ENCODE assay signal across 13 mouse cellular contexts in genomic region chr11:117749414-117749813, GRCm38 (mm10). TPM values are rescaled to one million over a fixed set of nuclear protein-coding genes. Genes with fewer than 3 reads are reported as not detected.
DNase-seq lines count a peak whose midpoint lies in the region; ATAC-seq lines count a peak whose summit lies in the region.
"Had no signal": no experiment of that assay in that cellular context is flagged by ENCODE, and none has a peak within 500 bp of the region (broad histone marks: within the 10 kb centered on the region; RNA-seq: fewer than 3 reads in every experiment).

No protein-coding gene starts in this region.

- no peak overlapping the region for H3K27ac ChIP-seq in limb, embryonic 13.5 days
- no peak overlapping the region for H3K27ac ChIP-seq in limb, embryonic 10.5 days
- H3K27ac ChIP-seq in midbrain, embryonic 11.5 days (ENCODE audit: low read depth, low read length) = no peak overlapping the region
- H3K27ac ChIP-seq: hindbrain, embryonic 13.5 days had no signal

- no peaks in the 10 kb centered on the region for H3K27me3 ChIP-seq in limb, embryonic 13.5 days
- no peaks in the 10 kb centered on the region for H3K27me3 ChIP-seq in limb, embryonic 10.5 days (ENCODE audit: low read depth, poor library complexity, severe bottlenecking)
- H3K27me3 ChIP-seq in midbrain, embryonic 11.5 days (ENCODE audit: control insufficient read depth, insufficient read depth, low read length) = no peaks in the 10 kb centered on the region
- H3K27me3 ChIP-seq: hindbrain, embryonic 13.5 days had no signal

- H3K4me3 ChIP-seq in limb, embryonic 13.5 days = no peak overlapping the region
- H3K4me3 ChIP-seq in limb, embryonic 10.5 days = no peak overlapping the region
- no peak overlapping the region for H3K4me3 ChIP-seq in midbrain, embryonic 11.5 days (ENCODE audit: low read depth, low read length)
- H3K4me3 ChIP-seq: erythroblast, embryonic 14.5 days; hindbrain, embryonic 13.5 days had no signal

- 0 out of 2 replicates have a peak, but pooled peaks have one; percentile 32 for ATAC-seq in limb, embryonic 13.5 days (ENCODE audit: low FRiP score, low read depth)
- no peak for ATAC-seq in midbrain, embryonic 11.5 days (ENCODE audit: low FRiP score)

- H3K4me1 ChIP-seq in limb, embryonic 13.5 days = no peaks in the 10 kb centered on the region
- H3K4me1 ChIP-seq in limb, embryonic 10.5 days = no peaks in the 10 kb centered on the region
- H3K4me1 ChIP-seq in midbrain, embryonic 11.5 days (ENCODE audit: control insufficient read depth, insufficient read depth, low read length) = no peaks in the 10 kb centered on the region
- H3K4me1 ChIP-seq: hindbrain, embryonic 13.5 days had no signal

- WGBS in limb, embryonic 13.5 days = 81% methylated on average over 10 of the region's 10 CpGs
- WGBS in limb, embryonic 10.5 days = 89% methylated on average over 10 of the region's 10 CpGs
- WGBS in midbrain, embryonic 11.5 days = 96% methylated on average over 10 of the region's 10 CpGs

- H3K36me3 ChIP-seq in limb, embryonic 13.5 days = peaks cover 100% of the 10 kb centered on the region
- H3K36me3 ChIP-seq in limb, embryonic 10.5 days = peaks cover 99% of the 10 kb centered on the region
- H3K36me3 ChIP-seq in midbrain, embryonic 11.5 days (ENCODE audit: control insufficient read depth, insufficient read depth, low read length) = peaks cover 34% of the 10 kb centered on the region

- no peak overlapping the region for H3K9ac ChIP-seq in limb, embryonic 13.5 days
- no peak overlapping the region for H3K9ac ChIP-seq in midbrain, embryonic 11.5 days (ENCODE audit: low read length)
- H3K9ac ChIP-seq: hindbrain, embryonic 13.5 days had no signal

- H3K9me3 ChIP-seq in limb, embryonic 13.5 days = no peaks in the 10 kb centered on the region
- H3K9me3 ChIP-seq in limb, embryonic 10.5 days (replicated peaks) = no peaks in the 10 kb centered on the region
- H3K9me3 ChIP-seq in midbrain, embryonic 11.5 days (ENCODE audit: control insufficient read depth, low read length) = no peaks in the 10 kb centered on the region
- H3K9me3 ChIP-seq: hindbrain, embryonic 13.5 days had no signal

- DNase-seq in limb, embryonic 10.5 days (ENCODE audit: low spot score) = no peak
- DNase-seq in gastrocnemius, postnatal 25 days = peak; percentile 65
- peak; percentile 68 to 84 for DNase-seq in layer of hippocampus, postnatal 14 days (ENCODE audit: low spot score in 2 of 2)
- peak; percentile 79 to 80 for DNase-seq in right cerebral cortex, postnatal 36 days (ENCODE audit: low spot score in 2 of 2)
- DNase-seq in T-cell, adult 2 months (ENCODE audit: low spot score) = no peak
- no peak for DNase-seq in midbrain, embryonic 11.5 days (ENCODE audit: low spot score, missing footprints)
- DNase-seq: adrenal gland, postnatal 10 days; embryo, embryonic 11 days; kidney, adult 8-10 months; lung, adult 2 months had no signal

- H3K4me2 ChIP-seq in limb, embryonic 13.5 days (replicated peaks) = no peak overlapping the region
- no peak overlapping the region for H3K4me2 ChIP-seq in midbrain, embryonic 11.5 days
- H3K4me2 ChIP-seq: hindbrain, embryonic 13.5 days had no signal

RNA-seq across cellular contexts. Expression of gene Tmc8, which starts 32.5 kb away (rescaled TPM):
- 0.81 and 1.4 TPM in 2 replicates for polyA plus RNA-seq in limb, embryonic 13.5 days (2015; fragmentation: Nextera tagmentation; extraction: Ambion mirVana)
- 1.4 and 1.5 TPM in 2 replicates for polyA plus RNA-seq in limb, embryonic 10.5 days (2016; fragmentation: Nextera tagmentation; extraction: Ambion mirVana)
- total RNA-seq in gastrocnemius, postnatal 25 days (2021) = 1 to 10 TPM in 1 of 2 experiments, under 1 TPM in 1; 0.56 to 1.6 TPM
- 1 to 10 TPM in 1 of 2 experiments, under 1 TPM in 1; 0.88 to 1.6 TPM for total RNA-seq in layer of hippocampus, postnatal 14 days (2021)
- polyA plus RNA-seq in midbrain, embryonic 11.5 days (2014; fragmentation: Nextera tagmentation; extraction: Ambion mirVana) = 1.0 and 1.2 TPM in 2 replicates

RNA-seq across cellular contexts. Expression of gene Tmc6, which starts 32.6 kb away (rescaled TPM):
- polyA plus RNA-seq in limb, embryonic 13.5 days (2015; fragmentation: Nextera tagmentation; extraction: Ambion mirVana) = 19.0 and 23.9 TPM in 2 replicates
- 25.1 and 28.2 TPM in 2 replicates for polyA plus RNA-seq in limb, embryonic 10.5 days (2016; fragmentation: Nextera tagmentation; extraction: Ambion mirVana)
- total RNA-seq in gastrocnemius, postnatal 25 days (2021) = 1 to 10 TPM; 6.8 to 7.8 TPM
- 1 to 10 TPM; 4.9 to 6.3 TPM for total RNA-seq in layer of hippocampus, postnatal 14 days (2021)
- 4.5 and 4.7 TPM in 2 replicates for polyA plus RNA-seq in midbrain, embryonic 11.5 days (2014; fragmentation: Nextera tagmentation; extraction: Ambion mirVana)

RNA-seq across cellular contexts. Expression of gene 6030468B19Rik, which starts 48.0 kb away (rescaled TPM):
- polyA plus RNA-seq in limb, embryonic 13.5 days (2015; fragmentation: Nextera tagmentation; extraction: Ambion mirVana) = 0.41 and 0.60 TPM in 2 replicates
- 1.6 and 2.3 TPM in 2 replicates for polyA plus RNA-seq in limb, embryonic 10.5 days (2016; fragmentation: Nextera tagmentation; extraction: Ambion mirVana)
- total RNA-seq in gastrocnemius, postnatal 25 days (2021) = not detected
- under 1 TPM in 1 of 2 experiments, not detected in 1; 0.51 TPM for total RNA-seq in layer of hippocampus, postnatal 14 days (2021)
- 0.65 and 1.3 TPM in 2 replicates for polyA plus RNA-seq in midbrain, embryonic 11.5 days (2014; fragmentation: Nextera tagmentation; extraction: Ambion mirVana)
- polyA plus RNA-seq: hindbrain, embryonic 13.5 days had no signal

Comparison
In these comparisons a context has a peak if more than half of its experiments do, and no peak if none do; other contexts are left out.
1. DNase-seq: peak in gastrocnemius, postnatal 25 days (single experiment), layer of hippocampus, postnatal 14 days (2 of 2) and right cerebral cortex, postnatal 36 days (2 of 2); none in limb, embryonic 10.5 days (single experiment), T-cell, adult 2 months (single experiment) and midbrain, embryonic 11.5 days (single experiment).